Comparison of ENCODE assay signal across 13 mouse cellular contexts in the genomic region with DNA sequence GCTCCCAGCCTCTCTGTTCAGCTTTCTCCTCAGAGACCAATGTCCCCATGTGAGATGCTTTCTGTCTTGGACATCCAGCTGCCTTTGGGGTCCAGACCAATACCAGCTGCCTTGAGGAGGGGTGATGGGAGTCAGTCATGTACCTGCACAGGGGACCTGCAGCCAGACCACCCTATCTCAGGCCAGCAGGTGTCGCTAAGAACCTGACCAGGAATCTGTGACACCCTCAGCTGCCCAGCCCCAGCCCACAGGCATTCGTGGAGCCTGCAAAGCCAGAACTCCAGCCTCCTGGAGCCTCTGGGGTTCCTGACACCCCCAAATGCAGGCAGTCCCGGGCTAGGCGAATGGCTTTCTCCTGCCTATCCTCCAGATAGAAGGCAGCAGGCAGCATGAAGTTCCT. TPM values are rescaled to one million over a fixed set of nuclear protein-coding genes. Genes with fewer than 3 reads are reported as not detected.
DNase-seq lines count a peak whose midpoint lies in the region; ATAC-seq lines count a peak whose summit lies in the region.
"Had no signal": no experiment of that assay in that cellular context is flagged by ENCODE, and none has a peak within 500 bp of the region (broad histone marks: within the 10 kb centered on the region; RNA-seq: fewer than 3 reads in every experiment).

No protein-coding gene starts in this region.

- no peak overlapping the region for H3K27ac ChIP-seq in midbrain, embryonic 16.5 days (ENCODE audit: low read length)
- H3K27ac ChIP-seq: hindbrain, embryonic 12.5 days had no signal

- no peaks in the 10 kb centered on the region for H3K36me3 ChIP-seq in midbrain, embryonic 16.5 days (ENCODE audit: control insufficient read depth, insufficient read depth, low read length)
- H3K36me3 ChIP-seq: hindbrain, embryonic 12.5 days had no signal

- no peak overlapping the region for H3K4me3 ChIP-seq in midbrain, embryonic 16.5 days (ENCODE audit: low read depth, low read length)
- H3K4me3 ChIP-seq: hindbrain, embryonic 12.5 days had no signal

- H3K4me2 ChIP-seq in midbrain, embryonic 16.5 days (ENCODE audit: low read length): no peak overlapping the region
- H3K4me2 ChIP-seq: hindbrain, embryonic 12.5 days had no signal

- intact Hi-C loops in gastrocnemius, postnatal 14 days (cut with DNase I; ENCODE audit: low total_unique reads): no loop called here

- no peaks in the 10 kb centered on the region for H3K27me3 ChIP-seq in midbrain, embryonic 16.5 days (ENCODE audit: control insufficient read depth, insufficient read depth, low read depth, low read length)

- 20% methylated on average over 4 of the region's 4 CpGs for WGBS in midbrain, embryonic 16.5 days

- H3K9ac ChIP-seq in midbrain, embryonic 16.5 days (ENCODE audit: low read depth, low read length): no peak overlapping the region
- H3K9ac ChIP-seq: hindbrain, embryonic 12.5 days had no signal

- DNase-seq in kidney, postnatal 10 days: peak; percentile 64
- no peak for DNase-seq in kidney, adult 18-20 months
- DNase-seq in B cell, adult 2 months: peak; percentile 24 to 33
- DNase-seq in MN1 (ENCODE audit: low spot score): peak; percentile 48
- peak; percentile 70 to 77 for DNase-seq in kidney, postnatal 4 days
- no peak for DNase-seq in gastrocnemius, postnatal 14 days
- no peak for DNase-seq in cerebellum, adult 8-10 months
- DNase-seq: right cerebral cortex, postnatal 4 days had no signal

- ATAC-seq in midbrain, embryonic 16.5 days: no peak

- H3K4me1 ChIP-seq in midbrain, embryonic 16.5 days (ENCODE audit: control insufficient read depth, insufficient read depth, low read length): peaks cover 21% of the 10 kb centered on the region

- no peaks in the 10 kb centered on the region for H3K9me3 ChIP-seq in midbrain, embryonic 16.5 days (replicated peaks; ENCODE audit: control insufficient read depth, low read length, poor library complexity, severe bottlenecking)
- H3K9me3 ChIP-seq: hindbrain, embryonic 12.5 days had no signal

RNA-seq across cellular contexts. Expression of gene Madcam1, which starts 5.5 kb away (rescaled TPM):
- polyA plus RNA-seq in midbrain, embryonic 16.5 days (2015; fragmentation: Nextera tagmentation; extraction: Ambion mirVana): 0.69 and 0.94 TPM in 2 replicates
- total RNA-seq in gastrocnemius, postnatal 14 days (2021): not detected
- total RNA-seq: left cerebral cortex, postnatal 25 days had no signal
- polyA plus RNA-seq: frontal cortex, adult 2 months; urinary bladder, adult 2 months had no signal

RNA-seq across cellular contexts. Expression of gene Tpgs1, which starts 10.3 kb away (rescaled TPM):
- 96.1 and 107 TPM in 2 replicates for polyA plus RNA-seq in midbrain, embryonic 16.5 days (2015; fragmentation: Nextera tagmentation; extraction: Ambion mirVana)
- 10 to 100 TPM; 22.6 to 24.0 TPM for total RNA-seq in gastrocnemius, postnatal 14 days (2021)

RNA-seq across cellular contexts. Expression of gene Odf3l2, which starts 13.3 kb away (rescaled TPM):
- 0.78 and 1.0 TPM in 2 replicates for polyA plus RNA-seq in midbrain, embryonic 16.5 days (2015; fragmentation: Nextera tagmentation; extraction: Ambion mirVana)
- total RNA-seq in gastrocnemius, postnatal 14 days (2021): 10 to 100 TPM in 1 of 2 experiments, 1 to 10 TPM in 1; 1.1 to 12.4 TPM
- polyA plus RNA-seq: hindbrain, embryonic 12.5 days; urinary bladder, adult 2 months had no signal

RNA-seq across cellular contexts. Expression of gene Shc2, which starts 21.1 kb away (rescaled TPM):
- polyA plus RNA-seq in midbrain, embryonic 16.5 days (2015; fragmentation: Nextera tagmentation; extraction: Ambion mirVana): 23.4 and 25.3 TPM in 2 replicates
- 1 to 10 TPM; 2.3 to 3.3 TPM for total RNA-seq in gastrocnemius, postnatal 14 days (2021)

RNA-seq across cellular contexts. Expression of gene Cdc34, which starts 23.2 kb away (rescaled TPM):
- polyA plus RNA-seq in midbrain, embryonic 16.5 days (2015; fragmentation: Nextera tagmentation; extraction: Ambion mirVana): 73.1 and 81.9 TPM in 2 replicates
- 100 to 1,000 TPM; 314 to 321 TPM for total RNA-seq in gastrocnemius, postnatal 14 days (2021)

Comparison
In these comparisons a context has a peak if more than half of its experiments do, and no peak if none do; other contexts are left out.
1. DNase-seq: peak in kidney, postnatal 10 days (single experiment), B cell, adult 2 months (2 of 2), MN1 (single experiment) and kidney, postnatal 4 days (2 of 2); none in kidney, adult 18-20 months (single experiment), gastrocnemius, postnatal 14 days (single experiment) and cerebellum, adult 8-10 months (single experiment).